In genomic region chr16:21332411-21332810, GRCm38 (mm10) we compare ENCODE assay signal across 9 mouse cellular contexts.
DNase-seq lines count a peak whose midpoint lies in the region; ATAC-seq and TF ChIP-seq lines count a peak whose summit lies in the region.
"Had no signal": no experiment of that assay in that cellular context is flagged by ENCODE, and none has a peak within 500 bp of the region (broad histone marks: within the 10 kb centered on the region; RNA-seq: fewer than 3 reads in every experiment).

No protein-coding gene starts in this region.

- peak overlapping the region; percentile 79 for H3K4me2 ChIP-seq in heart, embryonic 13.5 days
- peak overlapping the region; percentile 86 for H3K4me2 ChIP-seq in embryonic facial prominence, embryonic 13.5 days
- peak overlapping the region; percentile 90 for H3K4me2 ChIP-seq in limb, embryonic 12.5 days

- peaks cover 28% of the 10 kb centered on the region for H3K4me1 ChIP-seq in heart, embryonic 13.5 days
- H3K4me1 ChIP-seq in ES-Bruce4 (ENCODE audit: control insufficient read depth, insufficient read depth, low read length): no peaks in the 10 kb centered on the region
- peaks cover 36% of the 10 kb centered on the region for H3K4me1 ChIP-seq in embryonic facial prominence, embryonic 13.5 days
- H3K4me1 ChIP-seq in limb, embryonic 12.5 days (replicated peaks): peaks cover 21% of the 10 kb centered on the region

- no peak for TF ChIP-seq EP300 in ES-Bruce4 (IDR thresholded peaks at IDR 0.05; ENCODE audit: insufficient read depth, low read depth, low read length)

- H3K27ac ChIP-seq in heart, embryonic 13.5 days (replicated peaks): peak overlapping the region; percentile 93
- no peak overlapping the region for H3K27ac ChIP-seq in ES-Bruce4 (ENCODE audit: insufficient read depth, low read length)
- H3K27ac ChIP-seq in embryonic facial prominence, embryonic 13.5 days: peak overlapping the region; percentile 94
- peak overlapping the region; percentile 90 for H3K27ac ChIP-seq in limb, embryonic 12.5 days

- 0 out of 2 replicates have a peak, but pooled peaks cover 2% of the 10 kb centered on the region for H3K36me3 ChIP-seq in heart, embryonic 13.5 days
- peaks cover 2% of the 10 kb centered on the region; the same call in 1 of the 2 replicates for H3K36me3 ChIP-seq in ES-Bruce4 (ENCODE audit: control insufficient read depth, insufficient read depth, low read length, poor library complexity, severe bottlenecking)
- H3K36me3 ChIP-seq in embryonic facial prominence, embryonic 13.5 days: peaks cover 4% of the 10 kb centered on the region; the same call in 1 of the 2 replicates
- H3K36me3 ChIP-seq in limb, embryonic 12.5 days: no peaks in the 10 kb centered on the region
- H3K36me3 ChIP-seq in splenic B cell, adult 2 months (ENCODE audit: control insufficient read depth, insufficient read depth, low read length, poor library complexity, severe bottlenecking): no peaks in the 10 kb centered on the region
- H3K36me3 ChIP-seq: G1E had no signal

- DNase-seq in heart, adult 9 months (ENCODE audit: low spot score in 2 of 2): no peak
- DNase-seq in splenic B cell, adult 2 months (ENCODE audit: low read depth, low spot score): peak; percentile 3
- no peak for DNase-seq in right cerebral cortex, postnatal 10 days (ENCODE audit: low spot score in 2 of 2)

- H3K9me3 ChIP-seq in heart, embryonic 13.5 days: no peaks in the 10 kb centered on the region
- H3K9me3 ChIP-seq in ES-Bruce4 (replicated peaks; ENCODE audit: control insufficient read depth, insufficient read depth, low read length, poor library complexity, severe bottlenecking): no peaks in the 10 kb centered on the region
- no peaks in the 10 kb centered on the region for H3K9me3 ChIP-seq in embryonic facial prominence, embryonic 13.5 days
- no peaks in the 10 kb centered on the region for H3K9me3 ChIP-seq in limb, embryonic 12.5 days
- H3K9me3 ChIP-seq: G1E had no signal

- peak overlapping the region; percentile 87 for H3K9ac ChIP-seq in heart, embryonic 13.5 days
- H3K9ac ChIP-seq in ES-Bruce4 (ENCODE audit: low read depth, poor library complexity, severe bottlenecking): peak overlapping the region; percentile 54
- H3K9ac ChIP-seq in embryonic facial prominence, embryonic 13.5 days: peak overlapping the region; percentile 85
- peak overlapping the region; percentile 80 for H3K9ac ChIP-seq in limb, embryonic 12.5 days (replicated peaks)

- H3K4me3 ChIP-seq in heart, embryonic 13.5 days: peak overlapping the region; percentile 72
- peak overlapping the region; percentile 92 for H3K4me3 ChIP-seq in ES-Bruce4 (ENCODE audit: low read depth, low read length)
- peak overlapping the region; percentile 72 for H3K4me3 ChIP-seq in embryonic facial prominence, embryonic 13.5 days
- peak overlapping the region; percentile 71 for H3K4me3 ChIP-seq in limb, embryonic 12.5 days (replicated peaks)

- no peaks in the 10 kb centered on the region for H3K27me3 ChIP-seq in heart, embryonic 13.5 days (replicated peaks)
- H3K27me3 ChIP-seq in ES-Bruce4 (ENCODE audit: control insufficient read depth, insufficient read depth, low read length, poor library complexity, severe bottlenecking): no peaks in the 10 kb centered on the region
- no peaks in the 10 kb centered on the region for H3K27me3 ChIP-seq in embryonic facial prominence, embryonic 13.5 days
- H3K27me3 ChIP-seq in limb, embryonic 12.5 days: no peaks in the 10 kb centered on the region
- no peaks in the 10 kb centered on the region for H3K27me3 ChIP-seq in splenic B cell, adult 2 months (ENCODE audit: control insufficient read depth, insufficient read depth, low read length, poor library complexity, severe bottlenecking)

- WGBS in heart, embryonic 13.5 days: 49% methylated on average over 7 of the region's 7 CpGs
- WGBS in embryonic facial prominence, embryonic 13.5 days: 60% methylated on average over 7 of the region's 7 CpGs
- 61% methylated on average over 7 of the region's 7 CpGs for WGBS in limb, embryonic 12.5 days

- TF ChIP-seq CTCF in ES-Bruce4 (IDR thresholded peaks at IDR 0.05; ENCODE audit: low read depth, low read length): no peak

- ATAC-seq in heart, embryonic 13.5 days (ENCODE audit: extremely low read depth, insufficient number of reproducible peaks, low FRiP score, low TSS enrichment): no peak
- ATAC-seq in embryonic facial prominence, embryonic 13.5 days (ENCODE audit: insufficient number of reproducible peaks, insufficient read depth, low FRiP score, low TSS enrichment, low read depth): no peak
- ATAC-seq in limb, embryonic 12.5 days (ENCODE audit: insufficient number of reproducible peaks, insufficient read depth, low FRiP score, low TSS enrichment, low read depth): no peak
- ATAC-seq in activated CD4-positive, CD25-positive, alpha-beta regulatory T cell, adult 4 months: no peak

- no peak for TF ChIP-seq POLR2A in ES-Bruce4 (IDR thresholded peaks at IDR 0.05; ENCODE audit: insufficient read depth, low read length)
